Mouse (Mus musculus) midbrain, embryonic 16.5 days (tissue): Measurements from ENCODE around the gene Il27. TPM values are rescaled to one million over a fixed set of nuclear protein-coding genes. Genes with fewer than 3 reads are reported as not detected.

Source experiments
- ATAC-seq: fragments of 200-750 bp; cut with Nextera tagmentation; 2 replicates; pipeline ENCODE4 v1.8.0; 2017; ENCODE audit warnings: moderate TSS enrichment
- H3K27ac ChIP-seq: fragments of 300-500 bp; sonication (generic); 2 replicates; pipeline ENCODE4 v1.5.1; 2014; ENCODE audit warnings: mild to moderate bottlenecking, low read length, mixed read lengths
- H3K27me3 ChIP-seq: fragments of 300-500 bp; sonication (generic); 2 replicates; pipeline ENCODE4 v1.6.1; 2014; ENCODE audit warnings: low read depth, low read length, mixed read lengths; ENCODE audit not compliant: control insufficient read depth, insufficient read depth
- H3K36me3 ChIP-seq: fragments of 300-500 bp; sonication (generic); 2 replicates; pipeline ENCODE4 v1.6.1; 2014; ENCODE audit warnings: mild to moderate bottlenecking, low read length, moderate library complexity, mixed read lengths; ENCODE audit not compliant: control insufficient read depth, insufficient read depth
- H3K4me1 ChIP-seq: fragments of 300-500 bp; sonication (generic); 2 replicates; pipeline ENCODE4 v1.6.1; 2014; ENCODE audit warnings: mild to moderate bottlenecking, low read length, mixed read lengths; ENCODE audit not compliant: control insufficient read depth, insufficient read depth
- H3K4me2 ChIP-seq: fragments of 300-500 bp; sonication (generic); 2 replicates; pipeline ENCODE4 v1.6.1; 2014; ENCODE audit warnings: mild to moderate bottlenecking, low read length, mixed read lengths
- H3K4me3 ChIP-seq: fragments of 300-500 bp; sonication (generic); 2 replicates; pipeline ENCODE4 v1.5.1; 2014; ENCODE audit warnings: low read depth, mild to moderate bottlenecking, low read length, moderate library complexity, mixed read lengths
- H3K9ac ChIP-seq: fragments of 300-500 bp; sonication (generic); 2 replicates; pipeline ENCODE4 v1.6.1; 2014; ENCODE audit warnings: low read depth, low read length, mixed read lengths
- H3K9me3 ChIP-seq: fragments of 300-500 bp; sonication (generic); replicated peaks from 2 replicates; pipeline ENCODE4 v1.6.1; 2014; ENCODE audit warnings: mild to moderate bottlenecking, low read length, mixed read lengths; ENCODE audit not compliant: control insufficient read depth, poor library complexity, severe bottlenecking
- whole genome bisulfite sequencing: fragments of 180-500 bp; shearing (Covaris S2); extraction: QIAGEN DNeasy Blood & Tissue Kit; methylation state at CpG from one replicate; pipeline ENCODE4 v1.1.7; 2014; 5-methylcytosine and 5-hydroxymethylcytosine counted together
- polyA plus RNA-seq: library from polyadenylated mRNA; unstranded; fragments of >200 nt; fragmentation: Nextera tagmentation; extraction: Ambion mirVana; gene quantifications from 2 replicates; pipeline ENCODE4 v1.2.1, GENCODE M21; 2015

Il27 gene
- polyA plus RNA-seq, 1 experiment from 2014 or later, result not detected

DNA sequence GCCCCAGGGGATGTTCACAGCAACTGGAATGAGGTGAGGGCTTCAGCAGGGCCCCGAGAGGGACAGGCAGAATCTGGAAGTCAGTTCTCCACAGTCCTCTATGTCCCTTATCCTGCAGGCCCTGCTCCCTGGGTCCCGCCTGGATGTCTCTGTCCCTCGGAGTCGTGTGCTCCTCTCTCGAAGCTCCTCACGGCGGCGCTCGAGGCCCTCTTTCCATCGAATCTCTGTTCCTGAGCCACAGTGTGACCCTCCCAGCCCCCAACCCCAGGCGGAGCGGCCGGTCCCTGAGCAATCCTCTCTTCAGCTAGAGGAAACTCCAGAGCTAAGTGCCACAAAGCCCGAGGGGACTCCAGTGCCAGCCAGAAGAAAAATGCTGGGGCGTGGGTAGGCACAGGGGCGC, 7.0 kb downstream of the Il27 start:
- Histone ChIP-seq H3K4me2 (peak overlapping the region; percentile 19; the same call in 1 of the 2 replicates), H3K4me3 (no peak overlapping the region), H3K27ac (no peak overlapping the region), H3K36me3 (no peaks in the 10 kb centered on the region), H3K27me3 (no peaks in the 10 kb centered on the region; the same call in 1 of the 2 replicates), H3K9me3 (no peaks in the 10 kb centered on the region), H3K4me1 (no peaks in the 10 kb centered on the region; the same call in 1 of the 2 replicates), H3K9ac (peak overlapping the region; percentile 23; the same call in 1 of the 2 replicates)
- ATAC-seq, result no peak
- 6% methylated on average over 16 of the region's 16 CpGs for WGBS

DNA sequence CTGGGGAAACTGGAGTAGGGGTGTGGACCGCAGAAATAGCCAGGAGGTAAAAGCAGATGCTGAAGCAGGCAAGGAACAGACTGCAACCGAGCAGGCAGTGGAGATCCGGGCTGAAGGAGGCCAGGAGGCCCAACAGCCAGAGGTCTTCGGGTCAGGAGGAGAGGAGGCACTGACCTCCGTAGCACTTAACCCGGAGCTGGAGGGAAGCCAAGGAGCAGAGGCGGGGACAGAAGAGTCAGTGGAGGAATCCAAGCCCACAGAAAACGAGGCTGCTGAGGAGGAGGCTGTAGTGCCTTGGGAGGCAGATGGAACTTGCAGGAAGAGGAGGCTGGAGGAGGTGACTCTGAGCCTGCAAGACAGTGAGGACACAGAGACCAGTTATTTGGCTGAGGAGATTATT, 7.9 kb downstream of the Il27 start:
- Histone ChIP-seq H3K9ac (no peak overlapping the region), H3K27ac (no peak overlapping the region), H3K4me2 (no peak overlapping the region), H3K4me3 (no peak overlapping the region), H3K27me3 (no peaks in the 10 kb centered on the region; the same call in 1 of the 2 replicates), H3K36me3 (no peaks in the 10 kb centered on the region), H3K4me1 (peaks cover 8% of the 10 kb centered on the region), H3K9me3 (no peaks in the 10 kb centered on the region)
- no peak for ATAC-seq
- 74% methylated on average over 8 of the region's 8 CpGs for WGBS

GRCm38 (mm10) chr7:126585717-126586116, 9.0 kb downstream of the Il27 start, which contains the start of gene Cln3:
Gene Cln3, minus strand, starts transcription at chr7:126585817.
- H3K36me3 ChIP-seq, result no peaks in the 10 kb centered on the region
- H3K4me1 ChIP-seq, result peaks cover 14% of the 10 kb centered on the region
- no peaks in the 10 kb centered on the region; the same call in 1 of the 2 replicates for H3K27me3 ChIP-seq
- ATAC-seq, result no peak
- WGBS, result 80% methylated on average over 6 of the region's 6 CpGs
- no peak within 1 kb of the TSS for H3K4me2 ChIP-seq
- no peak within 1 kb of the TSS for H3K27ac ChIP-seq
- H3K9ac ChIP-seq, result no peak within 1 kb of the TSS
- no peak within 1 kb of the TSS for H3K4me3 ChIP-seq
- H3K9me3 ChIP-seq, result no peaks in the 10 kb centered on the region

- H3K36me3 ChIP-seq, result no peaks in the 10 kb centered on the region
- peak within 1 kb of the TSS; percentile 78; the same call in 1 of the 2 replicates for H3K27ac ChIP-seq
- no peaks in the 10 kb centered on the region; the same call in 1 of the 2 replicates for H3K27me3 ChIP-seq
- peak within 1 kb of the TSS; percentile 45 for H3K4me3 ChIP-seq
- H3K9ac ChIP-seq, result no peak within 1 kb of the TSS
- no peaks in the 10 kb centered on the region for H3K9me3 ChIP-seq
- H3K4me1 ChIP-seq, result peaks cover 16% of the 10 kb centered on the region
- H3K4me2 ChIP-seq, result peak within 1 kb of the TSS; percentile 93
- WGBS, result 86% methylated on average over 8 of the region's 8 CpGs
- no peak for ATAC-seq
Observed at GRCm38 (mm10) chr7:126584506-126584977, 10.2 kb downstream of the Il27 start, which contains the start of gene Apobr. Gene Apobr, plus strand, starts transcription at chr7:126584942.

DNA sequence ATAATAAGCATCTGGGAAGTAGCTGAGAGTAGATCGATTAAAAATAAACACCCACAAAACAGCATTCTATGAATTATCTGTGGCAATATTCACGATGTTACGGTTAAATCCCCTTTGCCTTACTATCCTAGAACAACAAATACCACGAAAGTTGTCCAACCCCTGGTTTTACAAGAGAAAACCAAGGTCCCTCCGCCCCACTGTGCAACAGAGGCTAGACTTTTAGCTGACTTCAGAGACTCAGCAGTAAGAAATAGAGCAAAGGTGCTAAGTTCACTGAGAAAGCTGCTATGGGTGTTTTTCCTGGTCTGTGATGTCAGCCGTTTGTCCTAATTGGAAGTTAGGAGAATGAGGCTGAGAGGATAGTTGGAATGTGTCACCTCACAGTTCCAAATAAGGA, 11.0 kb downstream of the Il27 start:
- 61% methylated on average over 6 of the region's 6 CpGs for WGBS
- Histone ChIP-seq H3K9ac (peak overlapping the region; percentile 69; the same call in 1 of the 2 replicates), H3K36me3 (no peaks in the 10 kb centered on the region), H3K4me3 (peak overlapping the region; percentile 45), H3K9me3 (no peaks in the 10 kb centered on the region), H3K27me3 (no peaks in the 10 kb centered on the region; the same call in 1 of the 2 replicates), H3K4me1 (peaks cover 16% of the 10 kb centered on the region), H3K4me2 (peak overlapping the region; percentile 93), H3K27ac (peak overlapping the region; percentile 78)
- ATAC-seq, result no peak

DNA sequence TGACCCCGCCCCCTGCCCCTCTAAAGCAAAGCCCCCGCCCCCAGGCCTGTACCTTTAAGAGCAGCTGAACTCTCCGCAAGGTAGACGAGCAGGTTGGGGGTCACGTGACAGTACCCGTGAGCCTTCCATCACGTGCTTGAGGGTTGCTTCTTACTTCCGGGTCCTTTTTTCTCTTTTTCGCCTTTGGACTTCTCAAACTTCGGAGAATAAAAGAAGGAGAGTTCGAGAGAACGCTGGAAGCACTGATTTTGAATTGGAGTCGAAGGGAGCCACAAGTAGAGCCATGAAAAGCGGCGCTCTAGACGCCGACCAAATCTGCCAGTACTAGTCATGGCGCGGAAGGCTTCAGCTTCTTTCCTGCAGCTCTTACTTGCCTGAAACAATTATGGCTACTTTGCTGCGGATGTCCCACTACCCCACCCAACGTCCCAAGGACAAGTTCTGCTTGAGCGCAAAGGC, 11.5 kb downstream of the Il27 start:
- H3K4me3 ChIP-seq, result peak overlapping the region; percentile 45
- peak overlapping the region; percentile 93 for H3K4me2 ChIP-seq
- no peaks in the 10 kb centered on the region for H3K36me3 ChIP-seq
- H3K27me3 ChIP-seq, result no peaks in the 10 kb centered on the region; the same call in 1 of the 2 replicates
- peak overlapping the region; percentile 78 for H3K27ac ChIP-seq
- H3K9ac ChIP-seq, result peak overlapping the region; percentile 69
- ATAC-seq, result peak; percentile 88
- WGBS, result 0% methylated on average over 22 of the region's 22 CpGs
- H3K9me3 ChIP-seq, result no peaks in the 10 kb centered on the region
- peaks cover 16% of the 10 kb centered on the region for H3K4me1 ChIP-seq

GRCm38 (mm10) chr7:126582759-126583158, 12.0 kb downstream of the Il27 start:
- Histone ChIP-seq H3K9me3 (no peaks in the 10 kb centered on the region), H3K27ac (peak overlapping the region; percentile 78; the same call in 1 of the 2 replicates), H3K4me1 (peaks cover 16% of the 10 kb centered on the region), H3K9ac (peak overlapping the region; percentile 69), H3K36me3 (no peaks in the 10 kb centered on the region), H3K4me3 (peak overlapping the region; percentile 45), H3K4me2 (peak overlapping the region; percentile 93), H3K27me3 (no peaks in the 10 kb centered on the region; the same call in 1 of the 2 replicates)
- ATAC-seq, result peak; percentile 68
- WGBS, result 1% methylated on average over 20 of the region's 20 CpGs

- no peaks in the 10 kb centered on the region for H3K27me3 ChIP-seq
- WGBS, result 81% methylated on average over 6 of the region's 6 CpGs
- H3K9me3 ChIP-seq, result no peaks in the 10 kb centered on the region
- peaks cover 16% of the 10 kb centered on the region for H3K4me1 ChIP-seq
- no peak overlapping the region for H3K9ac ChIP-seq
- no peak overlapping the region for H3K27ac ChIP-seq
- ATAC-seq, result no peak
- H3K36me3 ChIP-seq, result no peaks in the 10 kb centered on the region
- H3K4me2 ChIP-seq, result peak overlapping the region; percentile 18; the same call in 1 of the 2 replicates
- no peak overlapping the region for H3K4me3 ChIP-seq
Observed at GRCm38 (mm10) chr7:126581661-126582060, 13.1 kb downstream of the Il27 start.

DNA sequence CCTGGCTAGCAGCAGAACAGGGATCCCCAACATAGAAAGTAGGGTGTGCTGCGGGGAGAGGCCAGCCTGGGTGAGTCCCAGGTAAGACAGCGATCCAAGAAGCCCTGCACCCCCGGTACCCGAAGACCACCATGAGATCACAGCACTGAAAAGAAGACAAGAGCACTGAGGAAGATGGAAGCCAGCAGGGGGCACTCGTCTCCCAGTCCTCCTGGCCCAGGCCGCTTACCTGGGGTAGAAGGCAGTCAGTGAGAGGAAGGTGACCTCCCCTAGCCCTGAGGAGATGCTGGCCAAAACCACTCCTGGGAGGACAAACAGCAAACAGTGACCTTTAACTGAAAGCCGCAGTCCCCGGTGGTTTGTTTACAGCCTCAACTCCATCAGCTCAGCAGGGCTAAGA, 15.6 kb downstream of the Il27 start:
- no peaks in the 10 kb centered on the region for H3K27me3 ChIP-seq
- peaks cover 8% of the 10 kb centered on the region; the same call in 1 of the 2 replicates for H3K36me3 ChIP-seq
- no peaks in the 10 kb centered on the region for H3K9me3 ChIP-seq
- no peak overlapping the region for H3K4me2 ChIP-seq
- H3K9ac ChIP-seq, result no peak overlapping the region
- H3K4me1 ChIP-seq, result peaks cover 16% of the 10 kb centered on the region
- ATAC-seq, result no peak
- H3K27ac ChIP-seq, result no peak overlapping the region
- WGBS, result 61% methylated on average over 8 of the region's 8 CpGs
- H3K4me3 ChIP-seq, result no peak overlapping the region
